Mouse (Mus musculus): ENCODE results near the gene Tmsb10.

The Tmsb10 gene

DNA sequence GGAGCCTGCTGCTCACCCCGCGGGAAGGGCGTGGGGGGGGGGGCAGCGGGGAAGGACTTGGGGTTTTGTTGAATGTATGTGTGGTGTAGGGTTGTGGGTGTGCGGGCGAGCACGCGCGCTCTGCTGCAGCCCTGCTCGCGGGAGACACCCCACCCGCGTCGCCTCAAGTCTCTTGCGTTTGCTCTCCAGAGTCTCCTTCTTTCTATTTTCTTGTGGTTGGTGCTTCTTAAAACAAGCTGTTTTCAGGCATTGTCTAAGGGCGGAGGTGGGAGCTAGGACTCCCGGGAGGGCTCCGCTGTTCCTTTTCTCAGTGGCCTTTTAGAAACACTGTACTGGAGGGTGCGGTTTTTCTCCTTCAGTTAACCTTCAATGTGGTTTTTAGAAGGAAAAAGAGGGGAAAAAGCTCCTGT, at the start of gene Tmsb10:
TSS of gene Tmsb10 (minus strand) at position 87 of the 410 bp plus-strand sequence.
- no peak for DNase-seq (ENCODE audit: low spot score in 2 of 2)

DNA sequence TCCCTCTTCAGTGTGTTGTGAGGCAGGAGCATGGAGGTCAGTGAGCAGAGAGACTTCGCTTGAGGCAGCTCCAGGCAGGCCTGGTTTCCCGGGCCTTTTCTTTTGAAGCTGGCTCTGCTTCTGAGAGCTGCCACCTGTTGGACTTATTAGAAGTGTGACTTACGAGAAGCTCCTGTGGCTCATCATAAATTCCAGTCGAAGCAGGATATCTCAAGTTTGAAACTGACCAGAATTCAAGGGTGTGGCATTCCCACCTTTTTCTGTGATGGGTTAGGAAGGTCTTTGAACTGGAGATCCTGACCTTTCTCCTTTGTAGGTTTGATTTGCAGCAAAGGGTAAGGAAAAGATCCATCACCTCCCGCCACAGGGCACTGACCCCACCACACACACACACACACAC, 45.1 kb upstream of the Tmsb10 start:
- DNase-seq (ENCODE audit: low spot score in 2 of 2): no peak

DNA sequence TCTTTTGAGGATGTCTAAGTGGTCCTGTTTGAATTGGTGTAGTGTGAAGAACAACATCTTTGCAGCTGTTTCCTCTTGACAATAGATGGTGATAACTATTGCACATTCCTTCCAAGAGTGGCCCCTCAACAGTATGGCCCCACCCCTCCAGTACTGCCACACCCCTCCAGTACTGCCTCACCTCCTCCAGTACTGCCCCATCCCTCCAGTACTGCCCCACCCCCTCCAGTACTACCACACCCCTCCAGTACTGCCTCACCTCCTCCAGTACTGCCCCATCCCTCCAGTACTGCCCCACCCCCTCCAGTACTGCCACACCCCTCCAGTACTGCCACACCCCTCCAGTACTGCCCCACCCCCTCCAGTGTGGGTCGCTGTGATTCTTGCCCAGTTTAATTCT, 43.8 kb upstream of the Tmsb10 start:
- DNase-seq (ENCODE audit: low spot score in 2 of 2): no peak

DNA sequence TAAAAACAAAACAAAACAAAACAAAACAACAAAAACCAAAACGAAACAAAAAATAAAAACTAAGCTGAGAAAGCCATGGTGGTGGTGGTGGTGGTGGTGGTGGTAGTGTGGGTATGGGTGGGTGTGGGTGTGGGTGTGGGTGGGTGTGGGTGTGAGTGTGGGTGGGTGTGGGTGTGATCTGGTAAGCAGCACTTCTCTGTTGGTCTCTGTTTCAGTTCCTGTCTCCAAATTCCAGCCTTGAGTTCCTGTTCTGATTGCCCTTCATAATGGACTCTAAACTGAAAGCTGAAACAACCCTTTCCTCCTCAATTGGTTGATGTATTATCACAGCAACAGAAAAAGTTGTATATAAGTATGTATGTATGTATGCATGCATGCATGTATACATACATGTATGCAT, 40.3 kb upstream of the Tmsb10 start:
- no peak for DNase-seq (ENCODE audit: low spot score in 2 of 2)

DNA sequence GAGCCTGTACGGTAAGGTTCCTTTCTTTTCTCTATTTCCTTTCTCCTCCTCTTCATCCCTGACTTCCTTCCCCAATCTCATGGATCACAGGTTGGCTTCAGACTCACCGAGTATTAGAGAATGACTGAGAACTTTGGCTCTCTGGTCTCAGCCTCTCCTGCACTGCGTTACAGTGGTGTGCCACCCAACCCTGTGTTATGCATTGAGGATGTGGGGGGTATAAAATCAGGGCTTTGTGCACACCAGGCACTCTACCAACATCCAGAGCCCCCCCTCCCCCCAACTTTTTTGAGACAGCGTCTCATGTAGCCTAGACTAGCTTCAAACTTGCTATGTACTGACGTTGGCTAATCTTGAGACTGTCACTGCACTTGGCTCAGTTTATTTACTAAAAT, 35.1 kb upstream of the Tmsb10 start:
- no peak for DNase-seq (ENCODE audit: low spot score in 2 of 2)

DNA sequence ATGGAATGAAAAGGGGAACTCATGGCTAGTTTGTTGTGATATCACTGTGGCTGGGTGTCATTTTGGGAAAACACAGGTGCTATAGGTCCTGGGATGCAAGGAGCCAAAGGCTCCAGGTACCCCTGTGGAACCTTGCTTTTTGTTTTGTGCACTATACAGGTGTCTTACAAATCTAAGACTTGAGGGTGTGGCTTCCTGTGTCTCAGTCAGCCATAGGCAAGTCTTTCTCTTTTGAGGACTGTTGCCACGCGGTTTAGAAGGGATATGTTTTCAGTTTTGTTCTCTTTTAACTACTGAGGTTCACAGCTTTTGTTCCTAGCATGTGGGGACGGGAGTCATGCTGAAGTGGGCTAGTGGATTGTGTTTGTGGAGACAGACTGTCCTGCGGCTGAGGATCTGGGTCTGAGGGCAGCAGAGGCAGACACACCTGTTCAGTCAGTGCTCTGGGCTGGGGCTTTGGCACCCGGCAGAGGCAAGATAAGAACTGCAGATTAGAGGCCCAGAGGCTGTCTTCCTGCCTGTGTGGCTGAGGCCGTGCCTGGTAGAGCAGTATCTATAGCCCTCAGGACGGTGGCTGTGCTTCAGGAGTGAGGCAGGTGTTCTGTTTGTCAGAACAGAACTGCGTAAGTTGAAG, 34.6 kb upstream of the Tmsb10 start:
- DNase-seq (ENCODE audit: low spot score in 2 of 2): no peak

DNA sequence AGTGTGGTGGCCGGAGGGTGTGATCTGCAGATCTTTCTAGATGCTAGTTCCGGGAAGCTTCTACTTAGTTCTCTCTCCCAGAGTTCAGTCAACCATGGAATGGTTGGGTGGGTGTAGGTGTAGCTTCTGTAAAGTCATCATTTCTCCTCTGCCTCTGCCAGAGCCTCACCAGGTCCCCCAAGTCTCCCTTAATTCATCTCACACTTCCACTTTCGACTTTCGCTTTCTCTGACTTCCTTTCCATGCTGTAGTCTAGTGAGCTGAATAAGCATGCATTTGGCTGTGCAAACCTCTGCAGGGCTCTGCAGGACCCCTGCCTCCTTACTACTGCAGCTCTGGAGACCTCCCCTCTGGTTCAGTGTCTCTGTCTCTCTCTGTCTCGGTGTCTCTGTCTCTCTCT, 31.7 kb upstream of the Tmsb10 start:
- no peak for DNase-seq (ENCODE audit: low spot score in 2 of 2)

DNA sequence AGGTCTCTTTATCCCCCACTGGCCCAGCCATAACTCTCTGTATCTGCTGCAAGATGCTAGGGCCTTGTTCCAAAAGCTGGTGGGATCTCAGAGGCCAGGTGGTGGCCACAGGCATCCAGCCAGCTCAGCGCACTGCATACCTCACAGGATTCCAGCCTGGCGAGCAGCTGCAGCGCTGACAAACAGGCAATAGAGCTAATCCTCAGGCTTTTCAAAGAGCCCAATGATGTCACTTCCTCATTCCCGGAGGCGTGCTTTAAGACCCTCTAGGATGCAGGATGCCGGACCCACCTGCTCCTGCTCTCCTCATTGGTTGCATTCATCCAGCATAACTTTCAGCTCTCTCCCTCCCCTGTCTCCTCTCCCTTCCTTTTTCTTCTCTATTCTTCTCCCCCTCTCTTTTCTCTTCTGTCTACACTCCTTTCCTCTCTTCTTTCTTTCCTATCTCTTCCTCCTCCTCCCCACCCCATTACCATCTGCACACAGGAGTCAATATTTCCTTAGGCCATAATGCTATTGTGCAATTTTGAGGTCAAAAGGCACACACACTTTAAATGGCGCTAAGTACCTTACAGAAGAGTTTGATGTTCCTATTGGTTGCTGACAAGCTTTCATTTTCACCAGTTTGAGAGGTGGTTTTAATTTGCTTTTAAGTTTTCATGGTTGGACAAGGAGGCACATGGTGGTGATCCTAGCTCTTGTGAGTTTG, 30.6 kb upstream of the Tmsb10 start:
- no peak for DNase-seq (ENCODE audit: low spot score in 2 of 2)

DNA sequence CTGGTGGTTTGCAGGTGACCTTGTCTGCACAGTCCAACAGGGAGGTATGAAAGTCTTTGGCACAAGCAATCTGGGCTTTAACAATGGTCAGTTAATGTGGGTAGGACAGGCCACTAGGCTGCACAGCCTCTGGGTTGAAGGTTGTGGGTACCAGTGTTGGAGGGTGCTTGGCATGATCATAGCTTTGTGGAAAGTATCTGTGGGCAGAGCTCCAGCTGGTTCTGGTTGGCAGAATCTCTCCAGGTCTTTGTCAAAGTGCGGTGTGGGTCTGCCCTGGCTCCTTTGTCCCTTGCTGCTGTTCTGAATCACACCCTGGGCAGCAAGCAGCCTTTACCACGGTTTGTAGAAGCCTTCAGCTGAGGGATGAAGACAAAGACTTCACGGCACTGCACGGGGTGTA, 24.0 kb upstream of the Tmsb10 start:
- DNase-seq (ENCODE audit: low spot score in 2 of 2): no peak

DNA sequence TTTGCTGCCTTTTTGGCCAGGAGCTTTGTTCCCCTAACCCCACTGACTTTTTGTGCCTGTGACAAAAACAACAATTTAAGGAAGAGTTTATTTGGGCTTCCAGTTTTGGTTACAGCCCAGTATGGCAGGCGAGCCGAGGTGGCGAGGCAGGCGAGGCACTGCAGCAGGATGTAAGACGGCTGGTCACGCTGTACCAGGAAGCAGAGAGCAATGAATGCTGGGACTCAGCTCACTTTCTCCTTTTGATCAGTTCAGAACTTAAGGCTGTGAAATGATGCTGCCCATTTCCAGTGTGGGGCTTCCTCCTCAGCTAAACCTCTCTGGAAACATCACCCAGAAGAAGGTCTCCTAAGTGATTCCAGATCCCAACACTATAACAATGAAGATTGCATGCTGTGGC, 23.3 kb upstream of the Tmsb10 start:
- no peak for DNase-seq (ENCODE audit: low spot score in 2 of 2)

DNA sequence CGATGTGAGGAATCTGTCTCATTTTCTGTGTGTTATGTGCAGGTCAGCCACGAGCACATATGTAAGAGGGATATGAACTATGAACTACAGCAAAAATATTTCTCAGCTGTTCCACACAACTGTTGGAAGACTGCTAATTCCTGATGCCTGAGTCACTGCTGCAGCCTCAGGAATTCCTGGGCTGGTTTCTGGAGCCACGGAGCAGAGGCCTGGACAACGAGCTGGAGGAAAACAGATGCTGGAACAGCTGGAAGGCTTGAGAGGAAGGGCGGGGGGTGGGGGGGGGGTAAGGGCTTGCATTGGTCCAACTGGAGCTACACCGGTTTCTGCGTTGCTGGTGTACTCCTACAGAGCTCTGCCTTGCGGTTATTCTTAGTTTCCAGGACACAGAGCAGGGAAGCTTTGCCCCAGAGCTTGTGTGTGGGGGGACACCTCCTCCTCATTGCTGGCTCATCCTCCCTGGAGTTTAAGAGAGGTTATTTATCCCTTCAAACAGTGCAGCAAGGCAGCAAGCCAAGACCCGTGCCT, 22.6 kb upstream of the Tmsb10 start:
- DNase-seq (ENCODE audit: low spot score in 2 of 2): no peak

DNA sequence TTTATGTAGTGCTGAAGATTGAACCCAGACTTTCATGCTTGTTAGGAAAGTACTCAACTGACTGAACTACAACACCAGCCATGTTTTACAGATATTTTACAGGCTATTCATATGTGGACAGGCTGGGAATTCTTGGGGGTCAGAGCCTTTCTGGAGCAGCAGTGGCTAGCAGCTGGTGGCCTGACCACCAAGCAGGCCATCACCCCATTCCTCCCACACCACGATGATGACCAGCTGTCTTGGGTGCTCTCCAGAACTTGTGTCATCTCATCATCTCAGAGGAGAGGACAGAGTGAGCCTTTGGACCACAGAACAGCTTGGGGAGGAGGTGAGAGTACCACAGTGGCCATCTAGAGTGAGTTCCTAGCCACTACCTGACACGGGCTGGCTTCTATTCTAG, 18.3 kb upstream of the Tmsb10 start:
- no peak for DNase-seq (ENCODE audit: low spot score in 2 of 2)

DNA sequence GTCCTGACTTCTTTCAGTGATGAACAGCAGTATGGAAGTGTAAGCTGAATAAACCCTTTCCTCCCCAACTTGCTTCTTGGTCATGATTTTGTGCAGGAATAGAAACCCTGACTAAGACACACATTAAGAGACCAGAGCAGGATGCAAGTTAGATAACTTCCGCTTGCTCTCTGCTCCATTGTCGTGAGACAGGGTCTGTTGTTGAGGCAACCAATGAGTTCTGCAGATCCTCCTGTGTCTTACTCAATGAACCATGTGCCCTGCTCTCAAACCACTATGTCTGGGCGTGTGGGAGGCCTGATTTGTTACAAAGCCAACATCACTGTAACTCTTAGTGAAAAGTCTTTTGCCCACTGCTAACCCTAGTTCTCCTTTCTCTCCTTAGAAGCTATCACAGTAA, 12.5 kb upstream of the Tmsb10 start:
- DNase-seq (ENCODE audit: low spot score in 2 of 2): no peak

DNA sequence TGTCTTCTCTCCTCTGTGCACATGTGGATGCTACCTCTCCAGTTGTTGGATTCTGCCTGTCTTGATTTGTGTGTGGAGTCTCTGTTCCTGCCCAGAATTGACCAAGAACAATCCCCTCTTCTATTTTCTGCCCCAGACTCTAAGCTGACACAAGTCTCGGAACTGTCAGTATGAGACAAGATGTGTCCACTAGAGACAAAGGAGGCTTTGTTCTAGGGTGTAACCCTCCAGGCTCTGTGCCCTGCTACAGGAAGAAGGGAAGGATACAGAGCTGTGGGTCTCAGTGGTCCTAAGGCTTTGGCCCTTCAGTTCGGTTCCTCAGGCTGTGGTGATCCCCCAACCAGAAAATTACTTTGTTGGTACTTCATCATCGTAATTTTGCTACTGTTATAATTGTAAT, 11.2 kb upstream of the Tmsb10 start:
- DNase-seq (ENCODE audit: low spot score in 2 of 2): no peak

DNA sequence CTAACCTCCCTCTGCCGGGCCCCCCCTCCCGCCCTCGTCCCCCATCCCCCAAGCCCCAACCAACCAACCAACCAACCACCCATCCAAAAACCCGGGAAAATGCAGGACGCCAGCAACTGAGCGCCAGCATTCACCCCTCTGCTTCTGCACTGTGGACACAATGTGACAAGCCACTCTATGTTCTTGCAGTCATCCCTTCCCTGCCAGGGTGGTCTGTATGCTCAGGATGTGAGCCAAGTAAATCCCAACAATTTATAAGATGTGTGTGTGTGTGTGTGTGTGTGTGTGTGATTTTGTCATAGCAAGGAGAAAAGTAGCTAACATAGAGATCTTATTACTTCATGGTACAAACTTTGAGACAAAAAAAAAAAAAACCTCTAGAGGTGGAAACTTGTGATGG, 6.7 kb upstream of the Tmsb10 start:
- DNase-seq (ENCODE audit: low spot score in 2 of 2): no peak

DNA sequence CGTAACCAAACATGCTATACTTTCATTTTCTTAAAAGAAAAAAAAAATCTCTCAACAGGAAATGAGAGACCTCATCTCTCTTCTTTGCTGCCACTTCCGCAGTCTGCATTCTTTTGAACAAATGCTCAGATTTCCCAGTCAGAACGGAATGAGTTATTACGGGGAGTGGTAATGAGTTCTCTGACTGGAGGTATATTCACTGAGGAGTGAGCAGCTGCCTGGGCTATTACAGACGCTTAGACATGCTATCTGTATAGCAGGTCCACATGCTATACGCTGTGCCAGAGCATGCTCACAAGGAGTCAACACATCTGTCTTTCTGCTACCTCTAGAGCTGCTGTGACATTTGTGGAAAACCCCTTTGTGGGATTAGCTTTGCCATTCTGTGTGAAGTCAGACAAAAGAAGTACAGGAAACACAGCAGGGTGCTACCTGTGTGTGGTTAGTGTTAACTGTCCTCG, 3.8 kb upstream of the Tmsb10 start:
- no peak for DNase-seq (ENCODE audit: low spot score in 2 of 2)

DNA sequence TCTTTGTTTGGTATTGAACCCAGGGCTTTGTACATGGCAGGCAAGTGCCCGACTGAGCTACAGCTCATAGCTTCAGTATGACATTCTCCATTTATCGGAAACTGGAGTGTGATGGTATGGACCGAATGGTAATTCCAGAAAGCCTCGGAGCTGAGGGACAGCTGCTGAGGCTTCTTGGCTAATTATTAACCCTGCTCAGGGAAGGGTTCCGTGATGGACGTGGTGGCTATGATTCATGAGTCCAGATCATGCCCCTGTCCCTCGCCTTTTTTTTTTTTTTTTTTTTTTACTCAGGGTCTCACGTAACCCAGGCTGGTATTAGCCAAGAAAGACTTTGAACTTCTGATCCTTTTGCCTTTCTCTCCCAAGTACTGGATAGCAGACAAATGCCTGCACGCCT, 3.1 kb upstream of the Tmsb10 start:
- no peak for DNase-seq (ENCODE audit: low spot score in 2 of 2)

DNA sequence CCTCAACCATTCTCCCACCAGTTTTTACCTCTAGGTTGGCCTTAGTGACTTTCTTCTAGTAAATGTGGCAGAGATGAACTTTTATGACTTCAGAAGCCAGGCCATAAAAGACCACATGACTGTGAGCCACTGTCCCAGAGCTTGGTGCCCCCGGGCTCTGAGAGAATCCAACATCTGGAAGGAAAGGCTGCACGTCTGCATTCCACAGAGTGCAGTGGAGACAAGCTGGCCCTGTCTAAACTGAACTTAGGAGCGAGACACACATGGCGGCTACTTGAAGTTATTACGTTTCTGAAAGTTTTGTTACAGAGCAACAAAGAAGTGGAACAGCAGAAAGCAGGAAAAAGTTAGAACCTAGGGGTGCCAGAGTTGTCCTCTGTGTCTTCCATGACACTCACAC, 2.1 kb upstream of the Tmsb10 start:
- DNase-seq (ENCODE audit: low spot score in 2 of 2): no peak

DNA sequence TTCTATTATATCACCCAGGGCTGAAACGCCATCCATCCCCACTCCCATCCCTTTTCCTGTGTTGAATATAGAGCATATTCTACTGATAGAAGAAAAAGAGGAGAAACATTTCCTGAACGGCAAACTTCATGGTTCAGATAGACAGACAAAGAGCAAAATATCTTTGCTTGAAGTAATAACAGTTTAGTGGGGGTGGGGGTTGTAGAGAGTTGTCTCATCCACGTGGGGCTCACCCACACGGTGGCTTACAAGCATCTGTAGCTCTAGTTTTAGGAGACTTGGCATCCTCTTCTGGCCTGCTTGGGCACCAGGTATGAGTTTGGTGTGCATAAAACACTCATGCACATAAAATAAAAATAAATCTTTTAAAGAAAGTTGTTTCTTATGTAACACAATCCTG, 627 bp upstream of the Tmsb10 start:
- DNase-seq (ENCODE audit: low spot score in 2 of 2): no peak

DNA sequence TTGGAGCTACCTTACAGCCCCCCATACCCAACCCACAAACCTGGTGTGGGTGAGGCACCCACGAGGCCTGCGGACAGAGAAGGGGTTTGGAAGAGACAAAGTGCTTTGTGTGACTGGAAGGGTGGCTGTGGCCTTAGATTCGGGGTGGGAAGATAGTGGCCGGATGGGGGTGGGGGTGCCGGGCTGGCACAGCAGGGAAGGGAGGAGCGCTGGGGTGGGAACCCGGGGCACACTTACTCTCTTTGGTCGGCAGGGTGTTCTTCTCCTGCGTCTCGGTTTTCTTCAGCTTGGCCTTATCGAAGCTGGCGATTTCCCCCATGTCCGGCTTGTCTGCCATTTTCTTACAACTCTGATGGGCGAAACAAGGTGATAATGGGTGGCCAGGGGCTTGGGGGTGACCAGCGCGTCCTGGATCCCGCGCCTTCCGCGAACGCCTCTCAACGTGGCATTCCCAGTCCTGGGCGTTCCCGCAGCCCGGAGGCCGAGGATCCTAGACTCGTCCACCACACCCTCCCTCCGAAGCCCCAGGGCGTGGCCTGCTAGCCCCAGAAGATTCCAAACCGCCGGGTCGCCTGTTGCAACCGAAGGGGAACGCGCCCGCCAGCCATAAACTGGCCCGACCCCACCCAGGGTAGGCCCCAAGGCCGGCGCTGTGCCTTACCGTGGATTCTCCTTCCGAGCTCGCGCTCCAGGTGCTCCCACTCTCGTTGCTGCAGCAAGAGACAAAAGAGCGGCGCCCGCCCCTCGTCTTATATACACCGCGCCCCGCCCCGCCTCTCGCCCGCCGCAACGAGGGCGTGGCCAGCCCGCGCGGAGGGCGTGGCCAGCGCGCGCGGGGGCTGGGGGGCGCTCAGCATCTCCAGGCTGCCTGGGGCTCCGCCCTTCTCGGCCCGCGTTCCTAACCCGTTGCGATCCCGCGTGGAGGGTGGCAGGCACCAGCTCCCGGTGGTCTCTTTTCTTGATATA, 589 bp downstream of the Tmsb10 start:
- DNase-seq (ENCODE audit: low spot score in 2 of 2): peak; percentile 80 to 91

DNA sequence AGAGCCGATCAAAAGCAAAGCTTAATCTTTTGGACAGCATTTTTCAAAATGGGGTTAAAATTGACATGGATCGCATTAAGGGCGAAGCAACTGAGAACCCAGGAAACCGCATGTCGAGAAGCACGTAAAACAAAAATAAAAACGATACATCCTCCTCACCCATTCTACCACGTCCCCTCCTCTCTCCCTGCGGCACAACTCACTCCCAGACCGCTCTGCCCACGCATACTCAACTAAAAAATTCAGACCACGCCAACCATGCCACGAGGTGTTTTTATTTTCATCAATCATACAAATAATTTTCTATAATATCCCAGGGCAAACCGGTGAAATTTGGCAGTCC, 1.5 kb downstream of the Tmsb10 start:
- DNase-seq (ENCODE audit: low spot score in 2 of 2): no peak

Data from spleen, postnatal 4 days (tissue).